Mouse (Mus musculus): ENCODE measurements around the gene Fndc10. TPM values are rescaled to one million over a fixed set of nuclear protein-coding genes. Genes with fewer than 3 reads are reported as not detected.
A peak's percentile ranks its signal among the peaks of the same experiment; 100 is the strongest.

The Fndc10 gene
- polyA plus RNA-seq, 1 experiment from 2014 or later: 2.6 TPM

DNA sequence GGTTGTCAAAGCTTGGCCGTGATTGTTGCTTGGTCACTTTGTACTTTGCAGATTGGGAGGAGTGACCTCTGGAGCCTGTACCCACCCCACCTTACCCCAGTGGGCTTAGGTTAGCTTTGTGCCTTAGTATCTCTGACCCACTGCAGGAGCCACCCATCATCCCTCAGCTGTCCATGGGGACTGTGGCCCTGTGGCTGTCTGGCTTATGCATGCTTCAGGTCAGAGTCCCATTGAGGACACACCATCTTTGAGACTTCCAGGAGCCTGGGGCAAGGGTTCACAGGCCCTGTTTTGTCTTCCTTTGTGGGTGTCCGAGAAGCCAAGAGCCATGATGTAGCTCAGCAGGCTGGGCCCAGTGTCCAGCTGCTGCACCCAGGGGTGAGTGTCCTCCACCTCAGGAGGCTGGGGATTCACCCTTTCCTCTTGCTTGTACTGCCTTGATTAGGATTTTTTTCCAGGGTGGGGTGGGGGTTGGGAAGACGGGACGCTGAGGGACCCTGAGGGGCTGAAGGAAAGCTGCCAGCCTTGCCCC lies 1.5 kb downstream of the Fndc10 start:
- Histone ChIP-seq H3K4me3 (peak overlapping the region; percentile 85), H3K27me3 (ENCODE audit: low read depth, poor library complexity, severe bottlenecking) (peaks cover 50% of the 10 kb centered on the region), H3K27ac (no peak overlapping the region), H3K36me3 (no peaks in the 10 kb centered on the region), H3K9me3 (replicated peaks) (no peaks in the 10 kb centered on the region), H3K4me1 (peaks cover 23% of the 10 kb centered on the region)
- WGBS: 73% methylated on average over 4 of the region's 4 CpGs
- DNase-seq (ENCODE audit: low spot score): no peak

DNA sequence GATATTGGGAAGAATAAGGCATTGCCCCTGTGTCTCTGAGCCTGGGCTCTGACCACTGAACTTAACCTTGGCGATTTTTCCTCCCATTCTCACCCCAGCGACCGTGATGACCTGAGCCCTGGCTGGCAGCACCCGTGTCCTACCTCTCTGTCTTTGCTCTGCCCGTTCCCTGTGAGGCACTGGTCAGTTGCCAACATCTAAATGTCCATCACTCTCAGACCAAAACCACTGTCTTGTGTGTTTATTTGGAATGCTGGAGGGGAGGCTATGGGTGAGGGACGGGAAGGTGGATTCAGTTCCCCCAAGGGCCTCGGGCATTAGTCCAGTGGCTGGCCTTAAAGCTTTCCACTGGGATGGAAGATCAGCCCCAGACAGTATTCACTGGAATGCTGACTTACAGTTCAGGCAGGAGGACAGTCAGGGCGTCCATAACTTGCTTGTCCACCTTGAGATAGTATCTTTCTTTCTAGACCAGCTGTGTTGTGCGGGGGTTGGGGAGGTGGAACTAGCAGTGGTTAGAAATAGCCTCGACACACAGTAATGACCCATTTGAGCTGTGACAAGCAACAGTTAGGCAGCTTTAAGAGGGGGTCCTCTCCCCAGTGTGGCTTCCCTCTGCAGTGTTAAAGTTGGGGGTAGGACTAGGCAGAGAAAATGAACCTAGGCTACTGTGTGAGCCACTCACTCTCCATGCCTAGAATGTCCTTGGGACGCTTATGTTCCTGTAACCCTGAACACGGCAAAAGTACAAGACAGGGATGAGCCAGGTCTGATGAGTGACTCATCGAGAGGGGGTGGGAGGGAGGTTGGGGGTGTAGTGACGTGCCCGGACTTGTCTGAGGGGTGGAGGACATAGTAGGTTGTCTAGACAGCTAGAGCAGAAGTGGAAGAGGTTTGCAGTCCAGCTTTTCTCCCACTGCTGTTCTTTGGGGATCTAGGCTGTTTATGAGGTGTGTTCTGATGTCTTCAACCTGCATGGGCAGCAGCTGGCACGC lies 2.4 kb downstream of the Fndc10 start:
- WGBS: 77% methylated on average over 16 of the region's 16 CpGs
- no peaks in the 10 kb centered on the region for H3K36me3 ChIP-seq
- H3K9me3 ChIP-seq (replicated peaks): no peaks in the 10 kb centered on the region
- peaks cover 23% of the 10 kb centered on the region for H3K4me1 ChIP-seq
- peaks cover 47% of the 10 kb centered on the region for H3K27me3 ChIP-seq (ENCODE audit: low read depth, poor library complexity, severe bottlenecking)
- no peak overlapping the region for H3K4me3 ChIP-seq
- no peak for DNase-seq (ENCODE audit: low spot score)
- H3K27ac ChIP-seq: no peak overlapping the region

DNA sequence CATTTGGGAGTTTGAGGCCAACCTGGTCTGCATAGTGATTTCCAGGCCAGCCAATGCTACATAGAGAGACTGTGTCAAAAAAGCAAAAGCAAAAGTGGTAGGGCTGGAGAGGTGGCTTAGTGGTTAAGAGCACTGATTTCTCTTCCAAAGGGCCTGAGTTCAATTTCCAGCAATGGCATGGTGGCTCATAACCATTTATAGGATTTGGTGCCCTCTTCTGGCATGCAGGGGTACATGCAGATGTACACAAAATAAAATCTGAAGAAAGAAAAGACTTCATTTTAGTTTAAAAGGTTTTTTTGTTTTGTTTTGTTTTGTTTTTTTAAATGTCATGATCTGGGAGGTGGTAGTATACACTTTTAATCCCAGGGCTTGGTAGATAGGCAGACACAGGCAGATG lies 6.3 kb downstream of the Fndc10 start:
- Histone ChIP-seq H3K4me3 (no peak overlapping the region), H3K27ac (no peak overlapping the region), H3K27me3 (ENCODE audit: low read depth, poor library complexity, severe bottlenecking) (peaks cover 19% of the 10 kb centered on the region), H3K36me3 (no peaks in the 10 kb centered on the region), H3K9me3 (replicated peaks) (no peaks in the 10 kb centered on the region), H3K4me1 (peaks cover 12% of the 10 kb centered on the region)
- no peak for DNase-seq (ENCODE audit: low spot score)

- H3K4me1 ChIP-seq: peaks cover 15% of the 10 kb centered on the region
- no peaks in the 10 kb centered on the region for H3K27me3 ChIP-seq (ENCODE audit: low read depth, poor library complexity, severe bottlenecking)
- no peak for DNase-seq (ENCODE audit: low spot score)
- no peak overlapping the region for H3K4me3 ChIP-seq
- H3K27ac ChIP-seq: no peak overlapping the region
- 94% methylated on average over 4 of the region's 4 CpGs for WGBS
- no peaks in the 10 kb centered on the region; the same call in 1 of the 2 replicates for H3K36me3 ChIP-seq
- no peaks in the 10 kb centered on the region for H3K9me3 ChIP-seq (replicated peaks)
These were observed 9.3 kb downstream of the Fndc10 start for GRCm38 (mm10) chr4:155703425-155703929.

GRCm38 (mm10) chr4:155704721-155705591 lies 10.8 kb downstream of the Fndc10 start, which contains the start of gene Ssu72:
Gene Ssu72, plus strand, starts transcription at chr4:155704800.
- peak within 1 kb of the TSS; percentile 94 for H3K4me3 ChIP-seq
- H3K9me3 ChIP-seq (replicated peaks): no peaks in the 10 kb centered on the region
- H3K27ac ChIP-seq: peak within 1 kb of the TSS; percentile 91
- no peaks in the 10 kb centered on the region for H3K27me3 ChIP-seq (ENCODE audit: low read depth, poor library complexity, severe bottlenecking)
- DNase-seq (ENCODE audit: low spot score): peak; percentile 95
- under 1% methylated on average over 83 of the region's 83 CpGs for WGBS
- H3K36me3 ChIP-seq: no peaks in the 10 kb centered on the region; the same call in 1 of the 2 replicates
- H3K4me1 ChIP-seq: peaks cover 16% of the 10 kb centered on the region

GRCm38 (mm10) chr4:155705592-155705929 lies 11.4 kb downstream of the Fndc10 start:
- Histone ChIP-seq H3K27me3 (ENCODE audit: low read depth, poor library complexity, severe bottlenecking) (no peaks in the 10 kb centered on the region), H3K4me1 (peaks cover 20% of the 10 kb centered on the region), H3K4me3 (peak overlapping the region; percentile 94), H3K36me3 (no peaks in the 10 kb centered on the region; the same call in 1 of the 2 replicates), H3K27ac (peak overlapping the region; percentile 91), H3K9me3 (replicated peaks) (no peaks in the 10 kb centered on the region)
- WGBS: under 1% methylated on average over 19 of the region's 19 CpGs
- no peak for DNase-seq (ENCODE audit: low spot score)

GRCm38 (mm10) chr4:155708582-155708981 lies 14.4 kb downstream of the Fndc10 start:
- Histone ChIP-seq H3K27me3 (ENCODE audit: low read depth, poor library complexity, severe bottlenecking) (no peaks in the 10 kb centered on the region), H3K27ac (no peak overlapping the region), H3K4me1 (peaks cover 24% of the 10 kb centered on the region), H3K4me3 (no peak overlapping the region), H3K9me3 (replicated peaks) (no peaks in the 10 kb centered on the region), H3K36me3 (peaks cover 11% of the 10 kb centered on the region)
- WGBS: 90% methylated on average over 2 of the region's 2 CpGs
- no peak for DNase-seq (ENCODE audit: low spot score)

GRCm38 (mm10) chr4:155708988-155709387 lies 14.8 kb downstream of the Fndc10 start:
- Histone ChIP-seq H3K4me3 (no peak overlapping the region), H3K9me3 (replicated peaks) (no peaks in the 10 kb centered on the region), H3K27me3 (ENCODE audit: low read depth, poor library complexity, severe bottlenecking) (no peaks in the 10 kb centered on the region), H3K27ac (no peak overlapping the region), H3K36me3 (peaks cover 14% of the 10 kb centered on the region), H3K4me1 (peaks cover 21% of the 10 kb centered on the region)
- DNase-seq (ENCODE audit: low spot score): no peak

GRCm38 (mm10) chr4:155710521-155711252 lies 16.5 kb downstream of the Fndc10 start:
- peaks cover 17% of the 10 kb centered on the region for H3K4me1 ChIP-seq
- peak overlapping the region; percentile 27; the same call in 1 of the 2 replicates for H3K27ac ChIP-seq
- H3K9me3 ChIP-seq (replicated peaks): no peaks in the 10 kb centered on the region
- 69% methylated on average over 6 of the region's 6 CpGs for WGBS
- no peak for DNase-seq (ENCODE audit: low spot score)
- H3K36me3 ChIP-seq: peaks cover 31% of the 10 kb centered on the region
- H3K27me3 ChIP-seq (ENCODE audit: low read depth, poor library complexity, severe bottlenecking): no peaks in the 10 kb centered on the region
- H3K4me3 ChIP-seq: no peak overlapping the region

GRCm38 (mm10) chr4:155721668-155722083 lies 27.5 kb downstream of the Fndc10 start:
- Histone ChIP-seq H3K27ac (no peak overlapping the region), H3K4me3 (no peak overlapping the region), H3K4me1 (no peaks in the 10 kb centered on the region), H3K9me3 (replicated peaks) (no peaks in the 10 kb centered on the region), H3K27me3 (ENCODE audit: low read depth, poor library complexity, severe bottlenecking) (no peaks in the 10 kb centered on the region), H3K36me3 (peaks cover 55% of the 10 kb centered on the region)
- no peak for DNase-seq (ENCODE audit: low spot score)
- 64% methylated on average over 4 of the region's 4 CpGs for WGBS

DNA sequence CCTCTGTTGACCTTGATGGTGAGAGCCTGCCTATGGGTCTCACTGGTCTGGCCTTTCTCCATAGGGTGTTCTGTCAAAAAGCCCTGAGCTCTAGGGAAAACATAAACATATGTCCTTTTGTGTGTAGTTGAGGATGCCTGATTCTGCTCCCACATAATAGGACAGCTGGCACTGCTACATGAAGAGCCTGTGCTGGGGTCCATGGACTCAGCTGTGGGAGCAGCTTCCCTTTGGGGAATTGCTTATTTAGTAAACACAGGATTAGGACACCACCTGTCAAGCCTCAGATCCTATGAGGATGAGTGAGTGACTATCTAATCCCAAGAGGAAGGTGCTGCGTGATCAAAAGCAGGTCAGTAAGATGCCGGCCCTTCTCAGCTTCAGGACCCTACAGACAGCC lies 33.9 kb downstream of the Fndc10 start:
- DNase-seq (ENCODE audit: low spot score): no peak
- peaks cover 72% of the 10 kb centered on the region for H3K36me3 ChIP-seq
- no peaks in the 10 kb centered on the region for H3K9me3 ChIP-seq (replicated peaks)
- WGBS: 90% methylated on average over 2 of the region's 2 CpGs
- no peaks in the 10 kb centered on the region for H3K4me1 ChIP-seq
- no peak overlapping the region for H3K4me3 ChIP-seq
- no peaks in the 10 kb centered on the region for H3K27me3 ChIP-seq (ENCODE audit: low read depth, poor library complexity, severe bottlenecking)
- no peak overlapping the region for H3K27ac ChIP-seq

DNA sequence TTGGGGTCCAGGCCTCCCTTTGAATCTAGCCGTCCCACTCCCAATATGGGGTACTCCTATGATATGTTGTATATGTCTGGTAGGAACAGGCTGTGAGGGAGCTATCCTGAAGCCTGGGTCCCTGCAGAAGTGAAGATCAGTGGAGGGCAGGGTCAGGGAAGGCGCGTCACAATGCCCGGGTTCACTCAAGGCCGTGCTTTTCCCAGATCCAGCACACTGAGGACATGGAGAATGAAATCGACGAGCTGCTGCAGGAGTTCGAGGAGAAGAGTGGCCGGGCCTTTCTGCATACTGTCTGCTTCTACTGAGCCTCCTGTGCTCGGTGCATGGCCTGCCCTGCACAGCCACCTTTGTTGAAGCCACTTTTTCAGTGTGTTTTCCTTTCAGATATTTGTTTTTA lies 39.1 kb downstream of the Fndc10 start:
- H3K36me3 ChIP-seq: peaks cover 66% of the 10 kb centered on the region
- DNase-seq (ENCODE audit: low spot score): no peak
- no peak overlapping the region for H3K27ac ChIP-seq
- no peak overlapping the region for H3K4me3 ChIP-seq
- no peaks in the 10 kb centered on the region for H3K27me3 ChIP-seq (ENCODE audit: low read depth, poor library complexity, severe bottlenecking)
- H3K9me3 ChIP-seq (replicated peaks): no peaks in the 10 kb centered on the region
- H3K4me1 ChIP-seq: peaks cover 37% of the 10 kb centered on the region
- 89% methylated on average over 10 of the region's 10 CpGs for WGBS

Measured in limb, embryonic 10.5 days (tissue).